Mouse (Mus musculus): ENCODE data around the gene Naa25. TPM values are rescaled to one million over a fixed set of nuclear protein-coding genes. Genes with fewer than 3 reads are reported as not detected.

The Naa25 gene
- polyA plus RNA-seq, 1 experiment from 2014 or later: 41.8 TPM

Other genes with a start within 250 kb of the Naa25 start
- 23.4 and 24.0 TPM in 2 replicates for gene Ptpn11, start 206.5 kb upstream of the Naa25 start, polyA plus RNA-seq (2016; fragmentation: Nextera tagmentation; extraction: Ambion mirVana)
- gene Rpl6, start 193.5 kb upstream of the Naa25 start, polyA plus RNA-seq (2016; fragmentation: Nextera tagmentation; extraction: Ambion mirVana): 597 and 603 TPM in 2 replicates
- 7.8 and 7.9 TPM in 2 replicates for gene Hectd4, start 177.7 kb upstream of the Naa25 start, polyA plus RNA-seq (2016; fragmentation: Nextera tagmentation; extraction: Ambion mirVana)
- 81.0 and 87.6 TPM in 2 replicates for gene Trafd1, start 12.3 kb upstream of the Naa25 start, polyA plus RNA-seq (2016; fragmentation: Nextera tagmentation; extraction: Ambion mirVana)
- 1.3 and 1.4 TPM in 2 replicates for gene Tmem116, start 54.0 kb downstream of the Naa25 start, polyA plus RNA-seq (2016; fragmentation: Nextera tagmentation; extraction: Ambion mirVana)
- 135 and 137 TPM in 2 replicates for gene Erp29, start 54.6 kb downstream of the Naa25 start, polyA plus RNA-seq (2016; fragmentation: Nextera tagmentation; extraction: Ambion mirVana)
- not detected in 2 replicates for gene Adam1b, start 105.5 kb downstream of the Naa25 start, polyA plus RNA-seq (2016; fragmentation: Nextera tagmentation; extraction: Ambion mirVana)
- 2.0 and 2.1 TPM in 2 replicates for gene Adam1a, start 147.5 kb downstream of the Naa25 start, polyA plus RNA-seq (2016; fragmentation: Nextera tagmentation; extraction: Ambion mirVana)
- 0.46 TPM in 1 of 2 replicates, not detected in the other for gene Gm42878, start 147.5 kb downstream of the Naa25 start, polyA plus RNA-seq (2016; fragmentation: Nextera tagmentation; extraction: Ambion mirVana)
- gene Mapkapk5, start 148.0 kb downstream of the Naa25 start, polyA plus RNA-seq (2016; fragmentation: Nextera tagmentation; extraction: Ambion mirVana): 59.5 and 62.9 TPM in 2 replicates
- 235 and 258 TPM in 2 replicates for gene Aldh2, start 195.9 kb downstream of the Naa25 start, polyA plus RNA-seq (2016; fragmentation: Nextera tagmentation; extraction: Ambion mirVana)
- 2.1 and 2.5 TPM in 2 replicates for gene Acad12, start 221.0 kb downstream of the Naa25 start, polyA plus RNA-seq (2016; fragmentation: Nextera tagmentation; extraction: Ambion mirVana)